Mouse (Mus musculus) erythroblast, adult 5-6 weeks (primary cell): ENCODE results near the gene Tiprl. TPM values are rescaled to one million over a fixed set of nuclear protein-coding genes. Genes with fewer than 3 reads are reported as not detected.

Source experiments
- ATAC-seq: replicated peaks from 2 replicates; pipeline ENCODE4 v1.8.0; 2016; ENCODE audit warnings: moderate number of reproducible peaks, mild to moderate bottlenecking, moderate TSS enrichment, inconsistent platforms; ENCODE audit not compliant: poor library complexity, low FRiP score, severe bottlenecking
- total RNA-seq, 2 experiments: library from RNA; stranded (forward) in 1 of 2; stranded (reverse) in 1 of 2; fragments of 150-400 nt in 1 of 2; fragments of 200-764, 138-1000 nt in 1 of 2; gene quantifications; 2 replicates each; pipeline versions ENCODE4 v1.2.3 to v1.2.4; 2015 to 2017; ENCODE audit warnings: low replicate concordance in 2 of 2

Tiprl gene
- total RNA-seq, 2 experiments from 2014 or later = 3.1 to 29.6 TPM

- ATAC-seq = no peak
These were observed 31.2 kb downstream of the Tiprl start for GRCm38 (mm10) chr1:165205591-165205990.

GRCm38 (mm10) chr1:165203488-165204035 is 33.2 kb downstream of the Tiprl start:
- no peak for ATAC-seq

DNA sequence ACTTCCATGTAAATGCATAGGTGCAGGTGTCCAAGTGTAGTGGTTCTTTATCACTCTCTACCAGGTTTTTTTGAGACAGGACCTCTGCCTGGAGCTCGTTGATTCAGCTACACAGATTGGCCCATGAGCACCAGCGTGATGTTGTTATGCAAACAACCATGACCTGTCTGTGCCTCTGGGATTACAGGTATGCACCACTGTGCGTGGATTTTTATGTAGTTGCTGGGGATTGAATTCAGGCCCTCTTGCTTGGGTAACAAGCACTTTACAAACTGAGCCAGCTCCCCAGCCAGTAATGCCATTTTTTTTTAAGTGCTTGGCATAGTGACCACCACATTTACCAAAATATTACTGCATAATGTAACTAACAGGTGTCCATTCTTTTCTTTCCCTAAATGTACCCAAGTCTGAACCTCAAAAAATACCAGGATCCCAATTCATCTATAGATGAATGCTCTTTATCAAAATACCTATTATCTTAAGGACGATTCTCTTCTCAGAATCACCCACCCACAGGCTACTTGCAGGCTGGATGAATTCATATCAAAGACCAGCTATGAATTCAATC is 35.3 kb downstream of the Tiprl start:
- ATAC-seq = no peak

- no peak for ATAC-seq
These were observed 36.0 kb downstream of the Tiprl start for GRCm38 (mm10) chr1:165200748-165201147.

DNA sequence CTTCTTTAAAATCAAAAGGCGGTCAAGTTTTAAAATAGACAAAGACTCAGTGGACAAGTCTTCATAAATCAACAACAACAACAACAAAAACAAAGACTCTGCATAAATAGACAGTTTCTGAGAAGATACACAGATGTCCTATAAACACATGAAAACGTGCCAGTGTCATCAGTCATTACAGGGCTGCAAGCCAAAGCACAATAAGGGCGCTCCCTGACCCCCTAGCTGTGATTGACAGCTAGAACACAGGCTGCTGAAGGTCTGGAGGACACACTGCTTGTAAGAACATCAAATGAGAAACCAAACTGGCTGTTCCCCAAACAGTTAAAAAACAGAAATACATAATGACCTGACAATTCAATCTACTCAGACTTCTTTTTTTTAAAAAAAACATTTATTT is 37.2 kb downstream of the Tiprl start:
- no peak for ATAC-seq

- ATAC-seq = no peak
These were observed 37.8 kb downstream of the Tiprl start for GRCm38 (mm10) chr1:165198951-165199350.

DNA sequence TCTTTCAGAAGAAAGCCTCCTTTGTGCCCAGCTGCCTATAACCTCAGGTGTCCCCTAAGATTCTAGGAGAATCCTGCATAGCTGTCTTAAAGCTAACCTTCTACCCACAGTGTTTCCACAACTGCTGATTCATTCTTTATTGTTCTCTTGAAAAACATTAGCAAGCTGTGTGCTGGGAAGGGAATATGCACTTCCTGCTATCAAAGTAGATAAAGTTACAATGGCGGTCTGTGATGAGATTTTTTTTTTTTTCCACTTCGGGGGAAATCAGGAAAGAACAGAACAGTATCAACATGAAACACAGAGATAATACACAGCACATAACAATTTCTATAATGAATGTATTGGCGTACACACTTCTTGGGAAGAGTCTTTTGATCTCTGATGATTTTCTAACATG is 38.9 kb downstream of the Tiprl start:
- no peak for ATAC-seq

DNA sequence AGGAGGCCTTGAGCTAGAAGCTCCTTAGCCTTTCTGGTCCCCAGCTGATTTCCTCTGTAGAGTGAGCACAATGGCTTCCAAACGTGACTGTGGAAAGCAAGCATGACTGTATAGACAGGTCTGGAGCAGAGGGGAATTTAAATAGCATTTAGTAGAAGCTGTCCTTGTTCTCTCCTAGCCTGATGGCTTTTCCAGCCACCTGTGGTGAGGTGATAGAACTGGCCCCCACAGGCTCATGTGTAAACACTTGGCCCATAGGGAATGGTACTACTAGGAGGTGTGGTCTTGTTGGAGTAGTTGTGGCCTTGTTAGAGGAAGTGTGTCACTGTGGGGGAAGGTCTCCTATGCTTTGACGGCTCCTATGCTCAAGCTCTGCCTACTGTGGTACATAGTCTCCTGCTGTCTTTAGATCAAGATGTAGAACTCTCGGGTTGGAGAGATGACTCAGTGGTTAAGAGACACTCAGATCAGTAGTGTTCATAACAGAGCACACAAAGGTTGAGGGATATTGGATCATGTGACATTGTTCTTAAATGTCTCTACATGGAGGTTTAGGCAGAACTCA is 41.3 kb downstream of the Tiprl start:
- no peak for ATAC-seq

- ATAC-seq = 0 out of 2 replicates have a peak, but pooled peaks have one; percentile 5
These were observed 42.2 kb downstream of the Tiprl start for GRCm38 (mm10) chr1:165194662-165195013.

- ATAC-seq = peak; percentile 89
These were observed 42.7 kb downstream of the Tiprl start, which contains the start of gene Sft2d2 for GRCm38 (mm10) chr1:165193880-165194661. Sft2d2 (minus strand) TSS chr1:165194438.

- ATAC-seq = no peak
These were observed 43.4 kb downstream of the Tiprl start for GRCm38 (mm10) chr1:165193426-165193825.

DNA sequence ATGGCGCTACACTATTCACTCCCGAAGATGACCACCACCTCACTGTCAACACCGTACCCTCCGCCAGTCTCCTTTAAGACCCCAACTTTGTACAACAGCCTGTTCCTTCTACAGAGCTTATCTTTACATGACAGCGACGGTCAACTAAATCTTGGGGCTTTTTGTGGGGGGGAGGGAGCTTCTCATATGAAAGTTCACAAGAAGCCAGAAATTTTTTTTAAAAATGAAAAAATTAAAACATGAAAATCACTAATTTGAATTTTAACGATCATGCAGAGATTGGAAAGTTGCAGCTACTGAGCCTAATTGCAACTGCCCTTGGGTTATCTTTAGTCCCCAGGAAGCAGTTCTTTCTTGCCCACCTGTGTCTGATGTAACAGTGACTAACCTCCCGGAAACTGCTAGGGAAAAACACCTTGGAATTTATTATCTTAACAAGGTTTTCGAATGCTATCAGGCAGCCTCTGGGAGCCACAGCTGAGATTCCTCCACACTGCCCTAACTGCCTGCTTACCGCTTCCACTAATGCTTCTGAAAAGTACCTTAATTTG is 44.0 kb downstream of the Tiprl start:
- ATAC-seq = no peak

GRCm38 (mm10) chr1:165192102-165192501 is 44.7 kb downstream of the Tiprl start:
- ATAC-seq = no peak

DNA sequence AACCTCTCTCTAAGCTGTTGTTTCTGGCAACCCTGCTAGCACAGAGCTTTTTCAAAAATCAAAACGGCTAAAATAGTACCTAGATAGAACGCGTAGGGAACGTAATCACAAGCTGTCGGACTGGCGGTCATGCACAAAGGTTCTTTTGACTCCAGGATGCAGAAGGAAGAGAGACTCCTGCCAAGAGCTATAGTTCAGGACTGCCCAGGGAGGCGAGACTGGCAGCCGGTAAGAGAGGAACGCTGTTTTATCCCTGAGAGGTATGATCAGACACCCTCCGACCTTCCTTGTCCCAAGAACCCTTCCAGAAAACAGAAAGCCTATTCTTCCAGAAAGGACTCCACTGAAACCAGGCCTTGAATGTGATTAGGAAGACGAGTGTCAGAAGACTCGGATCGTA is 45.2 kb downstream of the Tiprl start:
- no peak for ATAC-seq

DNA sequence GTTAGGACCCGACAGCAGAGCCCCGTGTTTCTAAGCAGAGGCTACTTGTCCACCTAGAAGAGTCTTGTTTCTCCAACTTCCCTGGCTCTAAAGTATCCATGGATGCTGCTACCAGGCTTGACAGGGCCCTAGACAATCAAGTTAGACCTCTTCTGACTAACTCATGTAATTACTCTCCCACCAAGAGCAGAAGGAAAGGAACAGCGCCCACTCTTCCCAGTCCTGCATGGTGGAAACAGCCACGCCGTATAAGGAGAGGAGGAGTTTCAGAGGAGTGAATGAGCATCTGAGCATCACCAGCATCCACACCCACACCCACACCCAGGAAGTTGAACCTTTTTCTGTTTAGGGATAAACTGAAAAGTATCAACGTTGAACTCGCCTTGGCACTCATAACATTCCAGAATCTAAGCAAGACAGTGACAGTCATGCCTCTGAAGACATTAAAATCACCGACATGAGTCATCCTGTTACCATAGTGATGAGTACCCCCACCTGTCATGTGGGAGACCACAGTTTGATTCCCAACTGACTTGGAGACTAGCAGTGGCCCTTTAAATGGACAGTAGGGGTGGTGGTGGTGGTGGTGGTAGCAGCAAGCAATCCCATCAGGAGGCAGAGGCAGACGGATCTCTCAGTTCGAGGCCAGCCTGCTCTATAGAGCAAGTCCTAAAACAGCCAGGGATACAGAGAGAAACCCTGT is 46.1 kb downstream of the Tiprl start:
- no peak for ATAC-seq

GRCm38 (mm10) chr1:165190068-165190467 is 46.7 kb downstream of the Tiprl start:
- ATAC-seq = no peak

DNA sequence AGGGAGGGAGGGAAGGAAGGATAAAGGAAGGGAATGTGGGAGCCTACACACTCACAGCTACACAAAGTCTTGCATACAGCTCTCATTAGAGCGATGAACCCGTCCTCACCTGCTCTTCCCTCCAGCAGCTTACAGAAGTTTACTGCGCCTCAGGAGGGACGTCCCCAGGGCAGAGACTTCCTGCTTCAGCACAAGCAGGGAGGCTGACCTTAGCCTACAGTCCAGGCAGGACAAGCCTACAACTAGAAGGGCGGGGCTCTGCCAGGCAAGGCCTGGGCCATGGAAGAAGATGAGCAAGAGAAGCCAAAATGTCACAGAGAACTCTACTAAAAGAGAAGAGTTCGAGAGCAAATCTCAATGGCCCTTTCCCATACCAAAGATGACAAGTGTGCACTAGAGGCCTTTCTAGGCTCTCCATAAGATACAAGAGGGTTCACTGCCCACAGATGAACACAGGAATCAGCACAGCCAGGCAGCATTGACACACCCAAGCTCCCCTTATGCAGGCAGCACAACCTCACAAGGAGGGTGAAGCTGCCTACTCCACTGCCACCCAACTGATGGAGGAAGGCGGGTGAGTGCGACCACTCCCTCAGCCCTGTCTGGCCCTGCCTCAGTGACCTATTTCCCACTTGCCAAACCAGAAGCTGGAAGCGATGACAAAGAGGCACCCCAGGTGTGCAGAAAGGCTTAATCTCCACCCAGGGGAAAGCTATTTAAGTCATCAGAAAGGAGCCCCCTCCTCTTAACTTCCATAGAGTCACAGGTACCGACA is 47.8 kb downstream of the Tiprl start:
- no peak for ATAC-seq

DNA sequence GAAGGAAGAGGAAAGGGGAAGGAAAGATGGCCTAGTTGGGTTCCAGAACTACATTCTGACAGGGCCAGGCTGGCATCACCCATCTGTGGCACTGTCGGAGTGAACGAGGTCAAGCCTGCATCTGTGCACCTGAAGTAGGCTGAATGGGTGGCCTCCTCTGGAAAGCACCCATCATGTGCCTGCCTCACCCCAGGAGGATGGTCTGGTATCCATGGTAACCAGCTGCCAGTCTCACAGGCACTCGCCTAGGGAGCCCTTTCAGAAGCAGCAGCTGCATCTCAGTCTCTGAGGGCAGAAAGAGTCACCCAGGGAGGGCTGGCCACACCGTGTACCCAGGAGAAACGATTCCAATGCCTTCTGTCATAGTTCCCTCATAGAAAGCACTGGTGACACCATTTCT is 49.4 kb downstream of the Tiprl start:
- ATAC-seq = no peak

- no peak for ATAC-seq
These were observed 50.3 kb downstream of the Tiprl start for GRCm38 (mm10) chr1:165186491-165186890.
